Mouse (Mus musculus) midbrain, postnatal 0 days (tissue): ENCODE measurements around the gene Acsbg1. TPM values are rescaled to one million over a fixed set of nuclear protein-coding genes. Genes with fewer than 3 reads are reported as not detected.
A peak's percentile ranks its signal among the peaks of the same experiment; 100 is the strongest.

Experiments
- ATAC-seq: fragments of 200-750 bp; cut with Nextera tagmentation; 2 replicates; pipeline ENCODE4 v1.8.0; 2017; ENCODE audit warnings: moderate number of reproducible peaks, mild to moderate bottlenecking, moderate TSS enrichment, moderate library complexity; ENCODE audit not compliant: low FRiP score
- DNase-seq: peaks from one replicate; pipeline ENCODE4 v3.0.0-alpha.2; 2015; ENCODE audit warnings: low spot score
- H3K27ac ChIP-seq: fragments of 300-500 bp; sonication (generic); 2 replicates; pipeline ENCODE4 v1.5.1; 2014; ENCODE audit warnings: low read depth, mild to moderate bottlenecking, low read length, mixed read lengths
- H3K27me3 ChIP-seq: fragments of 300-500 bp; sonication (generic); 2 replicates; pipeline ENCODE4 v1.6.1; 2014; ENCODE audit warnings: low read length, control low read depth, mixed read lengths; ENCODE audit not compliant: insufficient read depth
- H3K36me3 ChIP-seq: fragments of 300-500 bp; sonication (generic); 2 replicates; pipeline ENCODE4 v1.6.1; 2014; ENCODE audit warnings: low read length, control low read depth, mixed read lengths; ENCODE audit not compliant: insufficient read depth
- H3K4me1 ChIP-seq: fragments of 300-500 bp; sonication (generic); 2 replicates; pipeline ENCODE4 v1.6.1; 2014; ENCODE audit warnings: mild to moderate bottlenecking, control low read depth, antibody characterized with exemption, low read length, mixed read lengths; ENCODE audit not compliant: insufficient read depth
- H3K4me2 ChIP-seq: fragments of 300-500 bp; sonication (generic); 2 replicates; pipeline ENCODE4 v1.6.1; 2014; ENCODE audit warnings: low read depth, mild to moderate bottlenecking, low read length, mixed read lengths; ENCODE audit not compliant: poor library complexity, severe bottlenecking
- H3K4me3 ChIP-seq: fragments of 300-500 bp; sonication (generic); 2 replicates; pipeline ENCODE4 v1.5.1; 2014; ENCODE audit warnings: low read depth, mild to moderate bottlenecking, low read length, moderate library complexity
- H3K9ac ChIP-seq: fragments of 300-500 bp; sonication (generic); replicated peaks from 2 replicates; pipeline ENCODE4 v1.6.1; 2014; ENCODE audit warnings: mild to moderate bottlenecking, low read length, moderate library complexity, mixed read lengths; ENCODE audit not compliant: poor library complexity, severe bottlenecking
- H3K9me3 ChIP-seq: fragments of 300-500 bp; sonication (generic); 2 replicates; pipeline ENCODE4 v1.6.1; 2016; ENCODE audit warnings: low read length, control low read depth
- CTCF ChIP-seq: IDR thresholded peaks from 2 replicates; pipeline ENCODE4 v1.5.1; 2016; ENCODE audit warnings: antibody characterized with exemption, mild to moderate bottlenecking
- WGBS: fragments of 180-500 bp; shearing (Covaris S2); extraction: QIAGEN DNeasy Blood & Tissue Kit; methylation state at CpG from one replicate; pipeline ENCODE4 v1.1.7; 2014; 5-methylcytosine and 5-hydroxymethylcytosine counted together
- polyA plus RNA-seq: library from polyadenylated mRNA; unstranded; fragments of >200 nt; fragmentation: Nextera tagmentation; extraction: Ambion mirVana; gene quantifications from 2 replicates; pipeline ENCODE4 v1.2.1, GENCODE M21; 2015
- total RNA-seq: library from RNA; depleted of rRNA; stranded (reverse); fragments of >200 nt; gene quantifications from 2 replicates; pipeline ENCODE4 v1.2.3, GENCODE M21; 2014

Acsbg1 gene
- total and polyA plus RNA-seq, 2 experiments from 2014 or later = 42.8 to 69.9 TPM

DNA sequence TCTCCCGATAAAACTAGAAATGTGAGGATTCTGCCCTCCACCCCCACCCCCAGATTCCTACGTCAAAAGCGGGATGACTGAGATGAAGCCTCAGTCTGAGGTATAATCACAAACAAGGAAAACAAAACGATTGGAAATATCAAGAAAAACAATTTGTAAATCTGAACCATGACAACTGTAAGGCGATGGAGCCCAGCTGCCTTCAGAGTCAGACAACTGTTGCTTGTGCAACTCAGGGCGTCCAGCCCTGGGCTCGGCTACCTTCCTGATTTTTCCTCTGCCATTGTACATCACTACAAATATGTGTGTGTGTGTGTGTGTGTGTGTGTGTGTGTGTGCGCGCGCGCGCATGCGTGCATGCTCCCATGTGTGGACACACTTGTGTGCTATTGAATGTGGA lies 12.2 kb upstream of the Acsbg1 start:
- no peak for ATAC-seq
- 89% methylated on average over 13 of the region's 13 CpGs for WGBS

GRCm38 (mm10) chr9:54671962-54672361 lies 10.3 kb upstream of the Acsbg1 start:
- no peak for ATAC-seq
- Histone ChIP-seq H3K4me1 (no peaks in the 10 kb centered on the region), H3K27me3 (no peaks in the 10 kb centered on the region), H3K27ac (no peak overlapping the region), H3K9ac (no peak overlapping the region), H3K4me2 (no peak overlapping the region), H3K9me3 (no peaks in the 10 kb centered on the region), H3K36me3 (no peaks in the 10 kb centered on the region), H3K4me3 (no peak overlapping the region)
- WGBS = 84% methylated on average over 3 of the region's 3 CpGs
- TF ChIP-seq CTCF = no peak
- no peak for DNase-seq

More for the DNA sequence above, 12.2 kb upstream of the Acsbg1 start:
- Histone ChIP-seq H3K4me2 (no peak overlapping the region), H3K9ac (no peak overlapping the region), H3K4me3 (no peak overlapping the region), H3K9me3 (no peaks in the 10 kb centered on the region), H3K27ac (no peak overlapping the region), H3K36me3 (no peaks in the 10 kb centered on the region), H3K4me1 (no peaks in the 10 kb centered on the region), H3K27me3 (no peaks in the 10 kb centered on the region)
- TF ChIP-seq CTCF = no peak
- DNase-seq = no peak

GRCm38 (mm10) chr9:54668455-54668854 lies 6.8 kb upstream of the Acsbg1 start:
- Histone ChIP-seq H3K27me3 (no peaks in the 10 kb centered on the region), H3K27ac (no peak overlapping the region), H3K4me3 (no peak overlapping the region), H3K4me1 (no peaks in the 10 kb centered on the region), H3K4me2 (no peak overlapping the region), H3K9ac (no peak overlapping the region), H3K9me3 (no peaks in the 10 kb centered on the region), H3K36me3 (no peaks in the 10 kb centered on the region)
- WGBS = 50% methylated on average over 4 of the region's 4 CpGs
- TF ChIP-seq CTCF = no peak
- DNase-seq = peak; percentile 28
- ATAC-seq = no peak

GRCm38 (mm10) chr9:54666116-54666515 lies 4.4 kb upstream of the Acsbg1 start:
- Histone ChIP-seq H3K4me2 (no peak overlapping the region), H3K9me3 (no peaks in the 10 kb centered on the region), H3K9ac (no peak overlapping the region), H3K4me1 (no peaks in the 10 kb centered on the region), H3K36me3 (no peaks in the 10 kb centered on the region), H3K27ac (no peak overlapping the region), H3K4me3 (no peak overlapping the region), H3K27me3 (no peaks in the 10 kb centered on the region)
- 96% methylated on average over 3 of the region's 3 CpGs for WGBS
- DNase-seq = no peak
- ATAC-seq = no peak
- no peak for TF ChIP-seq CTCF

DNA sequence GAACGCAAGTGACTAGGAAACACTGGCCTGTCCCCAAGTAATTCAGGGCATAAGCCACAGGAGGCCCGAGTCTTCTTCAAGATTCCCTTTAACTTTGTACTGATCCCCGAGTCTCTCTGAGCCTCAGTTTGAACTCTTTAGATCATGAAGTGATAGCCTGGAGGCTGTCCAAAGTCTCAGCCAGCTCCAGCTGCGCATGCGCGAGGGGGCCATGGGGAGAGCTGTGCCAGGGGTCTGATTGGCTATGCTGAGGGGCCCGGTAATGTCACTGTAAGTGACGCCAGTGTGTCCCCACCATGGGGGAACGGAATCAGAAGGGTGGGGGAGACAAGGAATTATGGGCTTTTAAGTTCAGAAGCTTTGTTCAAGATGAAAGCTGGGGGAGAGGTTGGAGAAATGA lies 2.7 kb upstream of the Acsbg1 start:
- DNase-seq (peak; percentile 41), ATAC-seq (no peak)
- Histone ChIP-seq H3K27me3 (no peaks in the 10 kb centered on the region), H3K4me2 (no peak overlapping the region), H3K9ac (no peak overlapping the region), H3K27ac (no peak overlapping the region), H3K9me3 (no peaks in the 10 kb centered on the region), H3K4me1 (no peaks in the 10 kb centered on the region), H3K4me3 (no peak overlapping the region), H3K36me3 (no peaks in the 10 kb centered on the region)
- TF ChIP-seq CTCF = no peak
- WGBS = 73% methylated on average over 9 of the region's 9 CpGs

DNA sequence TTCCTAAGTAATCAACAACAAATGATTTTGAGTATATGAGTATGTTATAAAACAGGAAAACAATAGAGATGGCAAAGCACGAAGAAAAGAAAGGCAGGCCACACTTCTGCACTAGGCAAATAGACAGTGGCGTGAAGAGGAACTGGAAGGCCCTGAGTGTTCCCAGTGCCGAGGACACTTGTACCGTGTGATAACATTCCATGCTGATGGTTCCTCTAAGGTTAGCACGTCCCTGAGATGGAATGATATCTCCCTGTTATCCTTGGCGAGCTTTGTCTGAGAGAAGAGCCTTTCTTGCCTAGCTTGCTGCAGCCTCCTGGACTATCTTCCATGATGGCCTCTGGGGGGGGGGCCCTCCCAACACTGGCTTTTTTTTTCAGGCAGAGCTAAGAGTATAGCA lies 2.9 kb downstream of the Acsbg1 start:
- Histone ChIP-seq H3K27me3 (no peaks in the 10 kb centered on the region), H3K4me2 (no peak overlapping the region), H3K4me3 (no peak overlapping the region), H3K9me3 (no peaks in the 10 kb centered on the region), H3K27ac (no peak overlapping the region), H3K9ac (no peak overlapping the region), H3K36me3 (no peaks in the 10 kb centered on the region), H3K4me1 (no peaks in the 10 kb centered on the region)
- DNase-seq = no peak
- 91% methylated on average over 6 of the region's 6 CpGs for WGBS
- no peak for ATAC-seq
- TF ChIP-seq CTCF = no peak
